Mouse (Mus musculus): ENCODE measurements around the gene Ankrd66.
A peak's percentile ranks its signal among the peaks of the same experiment; 100 is the strongest.
"Not testable (repeated sequence)": the region's sequence is repeated elsewhere in the genome, so short reads cannot be mapped to it uniquely, and the experiment has no call there.

Ankrd66 gene

GRCm38 (mm10) chr17:43543539-43543938 is at the start of gene Ankrd66:
Ankrd66 (minus strand) TSS chr17:43543639.
- no peak for DNase-seq

- no peak for DNase-seq
These were observed 49.2 kb upstream of the Ankrd66 start for GRCm38 (mm10) chr17:43592296-43593291.

- DNase-seq: no peak
These were observed 47.1 kb upstream of the Ankrd66 start for GRCm38 (mm10) chr17:43590531-43590930.

GRCm38 (mm10) chr17:43589750-43590149 is 46.3 kb upstream of the Ankrd66 start:
- no peak for DNase-seq

GRCm38 (mm10) chr17:43587278-43587677 is 43.8 kb upstream of the Ankrd66 start:
- DNase-seq: no peak

GRCm38 (mm10) chr17:43584771-43585170 is 41.3 kb upstream of the Ankrd66 start:
- no peak for DNase-seq

GRCm38 (mm10) chr17:43581012-43581467 is 37.6 kb upstream of the Ankrd66 start:
- no peak for DNase-seq

- no peak for DNase-seq
These were observed 37.0 kb upstream of the Ankrd66 start for GRCm38 (mm10) chr17:43580456-43580855.

GRCm38 (mm10) chr17:43573624-43574073 is 30.2 kb upstream of the Ankrd66 start:
- peak; percentile 7 for DNase-seq

GRCm38 (mm10) chr17:43569287-43569686 is 25.8 kb upstream of the Ankrd66 start:
- DNase-seq: no peak

- DNase-seq: peak; percentile 13
These were observed 24.8 kb upstream of the Ankrd66 start, which contains the start of gene Pla2g7 for GRCm38 (mm10) chr17:43567992-43568888. Pla2g7 (plus strand) TSS chr17:43568098.

GRCm38 (mm10) chr17:43567593-43567991 is 24.2 kb upstream of the Ankrd66 start:
- DNase-seq: no peak

GRCm38 (mm10) chr17:43563192-43563987 is 20.0 kb upstream of the Ankrd66 start:
- no peak for DNase-seq

- DNase-seq: no peak
These were observed 15.2 kb upstream of the Ankrd66 start for GRCm38 (mm10) chr17:43558678-43559077.

GRCm38 (mm10) chr17:43557541-43558090 is 14.2 kb upstream of the Ankrd66 start:
- peak; percentile 54 for DNase-seq

GRCm38 (mm10) chr17:43557104-43557503 is 13.7 kb upstream of the Ankrd66 start:
- DNase-seq: no peak

GRCm38 (mm10) chr17:43554516-43555403 is 11.3 kb upstream of the Ankrd66 start:
- DNase-seq: no peak

GRCm38 (mm10) chr17:43551122-43551630 is 7.7 kb upstream of the Ankrd66 start:
- DNase-seq: no peak

- no peak for DNase-seq
These were observed 601 bp upstream of the Ankrd66 start for GRCm38 (mm10) chr17:43544040-43544439.

- DNase-seq: no peak
These were observed 4.7 kb downstream of the Ankrd66 start for GRCm38 (mm10) chr17:43538767-43539166.

GRCm38 (mm10) chr17:43536841-43537240 is 6.6 kb downstream of the Ankrd66 start:
- DNase-seq: not testable (repeated sequence)
